Mouse (Mus musculus): ENCODE results near the gene Il12rb1.

Gene Il12rb1

DNA sequence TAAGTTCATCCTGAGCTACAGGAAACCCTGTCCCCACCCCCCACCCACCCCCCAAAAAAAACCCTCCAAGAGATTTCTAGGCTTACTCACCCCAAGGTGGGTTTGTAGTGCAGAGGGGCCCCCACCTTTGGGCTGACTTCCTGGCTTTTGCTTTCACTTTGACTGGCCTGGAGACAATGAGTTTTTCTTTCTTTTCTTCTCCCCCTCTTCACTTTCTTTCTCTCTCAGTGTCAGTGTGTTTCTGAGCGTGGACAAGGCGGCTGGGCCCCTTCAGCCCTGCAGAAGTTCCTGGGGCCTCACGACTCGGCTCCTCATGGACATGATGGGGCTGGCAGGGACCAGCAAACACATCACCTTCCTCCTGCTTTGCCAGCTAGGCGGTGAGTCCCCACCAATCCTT, at the start of gene Il12rb1:
Il12rb1 (plus strand) TSS at position 211 of the 400 bp plus-strand sequence.
- DNase-seq, result no peak

DNA sequence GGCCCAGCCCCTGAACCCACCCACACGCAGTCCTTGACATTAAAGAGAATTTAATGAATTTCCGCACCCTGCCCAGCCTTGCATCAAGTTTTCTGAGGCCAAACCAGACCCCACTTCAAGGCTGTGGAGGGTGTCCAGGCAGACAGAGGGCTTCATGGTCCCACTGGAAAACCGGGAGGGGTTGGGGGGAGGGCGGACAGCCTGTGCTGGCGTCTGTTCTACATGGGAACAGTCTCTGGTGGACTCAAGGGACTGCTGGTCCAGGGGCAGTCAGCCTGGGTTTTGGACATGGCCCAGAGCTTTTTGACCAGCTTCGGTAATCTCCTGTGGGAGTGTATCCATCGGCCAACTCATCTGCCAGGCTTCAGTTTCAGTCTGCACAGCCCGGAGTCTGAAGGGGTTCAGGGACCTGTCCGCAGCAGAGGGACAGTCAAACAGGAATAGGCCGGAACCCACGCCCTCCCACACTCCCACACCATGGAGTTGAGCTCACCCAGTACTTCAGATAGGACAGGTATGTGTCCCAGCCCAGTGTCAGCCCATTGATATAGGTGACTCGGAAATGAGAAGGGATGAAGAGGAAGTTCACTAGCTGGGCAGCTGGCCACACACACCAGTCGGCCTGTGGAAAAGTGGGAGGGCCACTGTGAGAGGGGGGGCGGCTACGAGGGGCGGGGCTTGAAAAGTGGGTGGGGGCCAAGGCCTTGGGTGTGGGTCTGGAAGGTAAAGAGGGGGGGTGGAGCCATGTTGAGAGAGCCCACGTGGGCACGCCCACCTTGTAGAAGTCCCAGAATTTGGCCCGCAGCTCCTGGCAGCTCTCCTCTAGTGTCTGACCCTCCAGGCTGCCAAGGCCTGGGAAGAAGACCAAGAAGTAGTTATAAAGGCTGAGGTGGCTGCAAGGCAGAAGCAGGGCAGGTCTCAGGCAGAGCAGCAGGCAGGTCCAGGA, 49.4 kb upstream of the Il12rb1 start:
- peak; percentile 49 for DNase-seq

DNA sequence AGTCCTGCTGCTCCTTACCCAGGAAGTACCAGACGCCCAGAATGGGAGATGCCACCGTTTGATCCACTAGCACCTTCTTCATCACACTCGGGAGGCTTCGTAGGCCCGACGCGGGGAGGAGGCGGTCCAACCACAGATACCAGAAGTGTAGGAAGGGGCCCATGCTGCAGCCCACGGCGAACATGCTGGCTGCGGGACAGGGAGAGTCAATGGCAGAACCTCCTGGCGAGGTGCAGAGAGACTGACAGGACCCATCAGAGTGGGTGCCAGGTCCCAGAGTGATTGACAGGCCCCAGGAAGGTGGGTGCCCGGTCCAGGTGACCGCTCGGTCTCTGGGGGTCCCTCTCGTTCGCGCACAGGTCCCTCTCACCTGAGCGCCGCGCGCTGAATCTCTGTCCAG, 47.9 kb upstream of the Il12rb1 start:
- DNase-seq, result peak; percentile 59

- peak; percentile 98 for DNase-seq
Measured at GRCm38 (mm10) chr8:70760775-70761406, 47.4 kb upstream of the Il12rb1 start, which contains the start of gene Mpv17l2. Mpv17l2 (minus strand) TSS chr8:70760946.

DNA sequence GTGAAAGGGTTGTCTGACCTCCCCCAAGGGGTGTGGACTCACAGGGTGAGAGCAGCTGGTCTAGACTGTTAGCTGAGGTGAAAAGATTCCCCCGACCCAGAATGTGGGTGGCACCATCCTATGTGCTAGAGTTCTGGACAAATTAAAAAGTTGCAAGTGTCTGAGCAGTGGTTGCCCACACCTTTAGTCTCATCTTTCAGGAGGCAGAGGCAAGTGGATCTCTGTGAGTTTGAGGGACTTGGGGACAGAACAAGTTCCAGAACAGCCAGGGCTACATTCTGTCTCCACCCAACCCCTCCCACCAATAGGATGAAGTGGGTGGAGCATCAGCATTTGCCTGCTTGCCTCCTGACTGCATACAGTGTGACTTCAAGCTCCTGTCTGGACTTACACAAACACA, 46.1 kb upstream of the Il12rb1 start:
- DNase-seq, result peak; percentile 83

GRCm38 (mm10) chr8:70763354-70763753, 44.9 kb upstream of the Il12rb1 start:
- DNase-seq, result peak; percentile 86

- DNase-seq, result peak; percentile 86
Measured at GRCm38 (mm10) chr8:70764026-70764425, 44.2 kb upstream of the Il12rb1 start.

DNA sequence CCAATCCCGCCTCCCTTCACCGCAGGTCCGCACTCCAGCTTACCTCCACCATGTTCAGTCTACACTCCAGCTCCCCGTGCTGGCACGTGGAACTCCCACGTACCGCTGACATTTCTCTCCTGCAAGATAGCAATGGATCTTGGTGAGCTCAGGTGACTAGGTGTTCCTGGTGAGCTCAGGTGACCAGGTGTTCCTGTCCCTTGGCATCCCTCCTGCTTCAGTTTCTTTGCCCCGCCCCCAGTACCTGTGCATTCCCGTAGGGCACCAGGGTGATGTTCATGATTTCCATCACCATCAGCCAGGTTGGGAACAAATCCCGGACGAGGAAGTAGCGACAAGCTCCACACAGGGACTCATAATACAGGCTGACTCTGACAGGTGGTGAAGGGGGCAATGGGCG, 43.6 kb upstream of the Il12rb1 start:
- no peak for DNase-seq

DNA sequence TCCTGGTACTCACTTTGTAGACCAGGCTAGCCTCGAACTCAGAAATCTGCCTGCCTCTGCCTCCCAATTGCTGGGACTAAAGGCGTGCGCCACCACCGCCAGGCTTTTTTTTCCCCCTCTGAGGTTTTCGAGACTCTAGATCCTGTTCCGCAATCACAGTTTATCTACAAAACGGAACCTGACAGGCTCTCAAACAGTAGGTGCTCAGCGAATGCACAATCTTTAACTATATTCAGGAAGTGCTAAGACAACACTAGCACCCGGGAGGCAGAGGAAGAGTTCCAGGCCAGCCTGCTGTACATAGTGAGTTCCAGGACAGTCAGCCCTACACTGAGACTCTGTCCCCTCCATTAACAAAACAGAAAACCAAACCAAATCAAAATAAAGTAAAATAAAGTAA, 42.9 kb upstream of the Il12rb1 start:
- DNase-seq, result peak; percentile 2

DNA sequence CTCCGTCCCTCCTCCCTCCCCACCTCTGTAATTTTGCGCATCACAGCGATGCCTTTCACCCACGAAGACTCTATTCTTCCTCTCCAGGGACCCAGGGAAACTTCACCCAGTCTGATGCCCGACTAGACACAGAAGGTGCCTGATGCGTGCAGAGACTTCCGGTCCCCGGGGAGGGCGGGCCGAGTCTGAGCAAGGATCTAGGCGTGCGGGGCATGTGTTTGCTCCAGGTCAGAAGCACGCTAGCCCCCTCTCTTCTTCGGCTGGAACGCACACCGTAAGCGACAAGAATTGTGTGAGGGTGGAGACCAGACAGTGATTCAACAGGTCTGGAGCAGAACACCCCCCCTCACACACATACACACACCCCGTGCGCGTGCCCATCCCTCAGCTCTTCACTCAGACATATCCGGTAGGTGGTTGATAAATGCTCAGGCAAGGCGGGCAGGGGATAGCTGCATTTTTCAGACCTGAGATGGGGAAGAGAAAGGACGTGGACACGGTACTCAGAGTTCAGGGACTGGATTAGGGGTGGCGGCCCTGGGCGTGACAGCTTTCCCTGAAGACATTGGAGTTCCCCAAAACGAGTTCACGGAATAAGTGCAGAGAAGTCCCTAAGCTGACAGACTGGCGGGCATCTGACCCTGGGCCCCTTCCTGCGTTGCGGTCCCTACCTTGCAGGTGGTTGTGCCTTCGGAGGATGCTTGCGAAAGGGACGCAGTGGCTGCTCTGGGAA, 42.2 kb upstream of the Il12rb1 start:
- DNase-seq, result peak; percentile 67

- DNase-seq, result peak; percentile 89
Measured at GRCm38 (mm10) chr8:70766571-70767440, 41.4 kb upstream of the Il12rb1 start.

DNA sequence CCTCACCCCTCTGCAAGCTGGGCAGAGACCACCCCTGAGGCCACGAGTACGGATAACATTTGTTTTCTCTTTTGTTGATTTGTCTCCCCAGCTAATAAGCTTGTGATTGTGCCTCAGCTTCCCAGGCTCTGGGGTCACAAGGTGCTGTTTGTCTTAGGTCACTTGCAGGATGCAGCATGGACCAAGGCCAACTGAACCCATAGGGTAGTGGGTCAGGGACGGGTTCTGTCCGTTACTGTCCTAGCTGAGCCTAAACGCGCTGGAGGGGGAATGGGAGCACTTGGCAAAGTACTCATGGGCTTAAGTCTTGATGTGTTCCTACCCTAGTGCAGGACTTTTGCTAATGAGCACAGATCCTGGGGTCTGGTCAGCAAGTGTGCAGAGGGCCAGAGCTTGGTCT, 40.7 kb upstream of the Il12rb1 start:
- DNase-seq, result no peak

DNA sequence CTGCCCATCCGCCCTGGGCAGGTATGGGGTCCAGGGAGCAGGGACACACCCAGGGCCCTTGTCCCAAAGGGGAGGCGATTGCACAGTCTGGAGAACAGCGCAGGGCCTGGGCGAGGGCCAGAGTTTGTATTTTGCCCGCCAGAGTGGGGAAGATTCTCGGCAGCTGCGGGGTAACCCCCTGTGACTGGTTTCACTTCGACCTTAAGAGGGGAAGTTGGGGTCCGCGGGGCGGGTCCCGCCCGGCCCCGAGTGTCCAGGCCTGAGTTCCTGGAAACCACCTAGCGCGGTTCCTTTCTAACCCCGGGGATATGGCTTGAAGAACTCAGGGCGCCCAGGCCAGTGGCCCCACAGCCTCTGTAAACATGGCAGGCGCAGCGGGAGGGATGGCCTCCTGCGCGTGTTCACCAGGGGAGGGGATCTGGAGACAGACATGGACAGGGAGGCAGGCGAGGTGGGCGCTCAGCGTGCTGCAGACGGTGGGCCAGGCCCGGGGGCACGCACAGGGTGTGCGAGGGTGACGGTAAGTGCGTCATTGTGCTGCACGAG, 39.9 kb upstream of the Il12rb1 start:
- DNase-seq, result no peak

DNA sequence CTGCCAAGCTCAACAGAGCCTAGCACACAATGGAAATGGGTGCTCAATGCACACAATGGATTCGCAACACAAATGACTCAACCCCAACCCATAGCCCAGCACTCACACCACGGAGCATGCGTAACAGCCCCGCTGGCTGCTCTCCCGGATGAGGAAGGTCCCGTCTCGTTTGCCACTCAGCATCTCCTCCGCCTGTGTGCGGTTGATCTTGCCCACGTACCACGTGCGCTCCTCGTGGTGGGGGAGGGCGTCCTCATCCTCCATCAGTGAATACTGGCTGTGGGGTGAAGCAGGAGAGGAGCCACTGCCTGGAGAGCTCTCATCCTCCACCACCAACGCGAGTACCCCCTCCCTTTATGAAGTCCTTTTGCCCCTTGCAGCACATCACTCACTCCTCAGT, 39.3 kb upstream of the Il12rb1 start:
- no peak for DNase-seq

DNA sequence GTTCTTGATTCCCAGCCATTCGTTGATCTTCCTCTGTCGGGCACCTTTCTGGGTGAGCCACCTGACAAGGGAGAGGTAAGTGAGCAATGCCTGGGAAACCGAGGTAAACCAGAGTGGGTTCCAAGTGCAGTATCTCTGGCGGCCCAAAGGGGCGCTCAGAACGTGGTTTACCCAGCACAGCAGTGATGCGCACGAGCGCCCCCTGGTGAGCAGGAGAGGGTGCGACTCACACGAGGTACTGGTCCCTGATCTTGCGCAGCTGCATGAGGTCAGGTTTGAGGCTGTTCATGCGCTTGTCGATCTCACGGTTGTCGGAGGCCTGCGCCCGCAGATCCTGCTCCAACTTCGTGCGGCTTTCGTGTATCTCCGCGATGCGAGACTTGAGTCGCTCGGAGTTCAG, 38.9 kb upstream of the Il12rb1 start:
- DNase-seq, result peak; percentile 98

DNA sequence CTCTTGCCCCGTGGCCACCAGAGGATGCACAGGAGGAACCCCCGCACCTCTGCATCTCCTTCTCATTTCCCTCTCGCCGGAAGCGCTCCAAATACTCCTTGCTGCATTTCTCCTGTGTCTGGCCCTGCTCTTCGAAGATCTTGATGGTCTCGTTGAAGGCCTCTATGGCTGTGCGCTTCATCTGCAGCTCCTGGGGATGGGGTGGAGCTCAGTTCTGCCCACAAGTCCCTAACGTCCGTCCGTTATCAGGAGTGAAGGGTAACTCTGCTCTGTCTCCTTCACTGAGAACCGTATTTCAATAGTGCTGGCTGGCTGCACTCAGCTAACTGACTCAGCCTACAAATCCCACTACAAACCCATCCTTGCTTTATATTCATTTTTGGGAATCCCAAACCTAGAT, 38.4 kb upstream of the Il12rb1 start:
- peak; percentile 54 for DNase-seq

DNA sequence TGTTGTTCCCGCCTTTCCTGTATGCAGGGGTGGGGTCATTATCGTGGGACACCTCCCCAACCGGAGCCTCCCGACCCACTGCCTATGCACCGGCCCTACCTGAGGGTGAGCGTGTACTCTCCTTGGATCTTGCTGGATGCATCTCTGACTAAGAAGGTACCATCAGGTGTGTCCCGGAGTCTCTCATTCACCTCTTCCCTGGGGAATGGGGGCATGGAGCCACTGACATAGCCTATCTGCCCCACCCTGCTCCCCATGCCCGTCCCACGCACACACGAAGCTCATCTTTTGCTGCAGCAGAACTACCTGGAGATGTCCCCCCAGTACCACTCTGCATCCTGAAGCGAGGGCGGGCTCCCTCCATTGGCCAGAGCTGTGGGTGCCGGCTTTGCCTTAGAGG, 37.5 kb upstream of the Il12rb1 start:
- no peak for DNase-seq

GRCm38 (mm10) chr8:70771217-70771616, 37.0 kb upstream of the Il12rb1 start:
- DNase-seq, result no peak

DNA sequence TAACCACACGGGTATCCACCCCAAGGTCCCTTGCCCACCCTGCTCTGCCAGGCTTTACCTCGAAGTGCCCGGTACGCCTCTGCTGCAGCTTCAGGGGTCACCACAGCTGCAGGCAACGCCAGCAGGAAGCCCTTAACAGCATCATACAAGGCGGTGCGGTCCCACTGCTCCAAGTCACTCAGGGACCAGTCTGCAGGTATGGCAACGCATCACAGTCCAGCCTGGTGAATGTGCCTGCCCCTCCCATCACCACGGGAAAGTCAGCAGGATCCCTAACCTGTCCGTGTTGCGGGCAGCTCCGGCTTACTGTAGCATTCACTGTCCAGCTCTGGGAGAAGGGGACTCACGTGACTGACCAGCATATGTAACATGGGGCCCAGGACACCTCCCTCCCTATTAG, 36.2 kb upstream of the Il12rb1 start:
- no peak for DNase-seq

DNA sequence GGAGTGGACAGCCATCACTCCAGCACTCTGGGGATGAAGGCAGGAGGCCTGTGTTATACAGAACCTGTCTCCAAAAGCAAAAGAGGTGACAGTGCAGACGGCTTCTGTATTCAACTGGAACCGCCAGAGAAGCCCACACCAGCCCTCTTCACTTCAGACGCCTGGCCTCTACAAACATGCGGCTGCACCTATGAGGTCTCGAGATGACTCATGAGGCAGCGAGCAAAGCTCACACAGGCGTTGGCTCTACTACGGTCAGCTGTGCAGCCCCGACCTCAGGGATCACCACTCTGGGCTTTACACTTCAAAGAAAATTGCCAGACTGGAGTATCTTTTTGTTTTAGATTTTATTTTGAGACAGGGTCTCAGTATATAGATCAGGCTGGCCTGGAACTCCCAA, 35.4 kb upstream of the Il12rb1 start:
- no peak for DNase-seq

DNA sequence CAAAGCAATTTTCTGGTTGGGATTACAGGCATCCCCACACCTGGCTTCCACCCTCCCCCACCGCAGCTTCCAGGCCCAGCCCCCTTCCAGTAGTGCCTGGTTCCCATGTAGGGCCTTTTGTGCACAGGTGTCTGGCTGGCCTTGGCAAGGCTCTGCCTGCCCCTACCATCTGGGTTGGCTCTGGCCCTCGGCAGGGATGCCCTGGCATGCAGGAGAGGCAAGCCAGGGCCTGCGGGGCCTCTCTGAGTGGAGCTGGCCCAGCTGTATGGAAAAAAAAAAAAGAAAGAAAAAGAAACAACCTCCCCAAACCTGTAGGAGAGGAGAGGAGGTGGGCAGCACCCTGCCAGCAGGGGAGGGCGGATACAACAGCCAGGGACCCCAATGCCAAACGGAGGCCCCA, 34.8 kb upstream of the Il12rb1 start:
- no peak for DNase-seq

DNA sequence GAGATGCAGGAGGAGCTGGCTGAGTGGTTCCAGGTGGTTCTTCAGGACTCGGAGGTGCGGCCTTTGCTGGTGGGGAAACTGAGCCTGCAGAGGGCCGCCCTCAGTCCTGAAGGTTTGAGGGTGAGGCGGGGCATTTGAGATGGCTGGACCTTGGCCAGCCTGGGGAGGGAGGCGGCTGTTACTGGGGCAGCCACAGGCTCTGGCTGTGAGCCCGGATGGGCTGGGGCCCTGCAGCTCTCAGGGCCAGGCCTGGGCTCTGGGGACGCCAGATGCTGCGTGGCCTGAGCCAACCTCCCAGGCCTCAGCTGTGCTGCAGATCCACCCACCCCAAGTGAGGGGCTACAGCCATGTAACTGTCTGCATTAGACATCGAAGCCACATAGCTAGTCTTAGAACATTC, 34.4 kb upstream of the Il12rb1 start:
- DNase-seq, result peak; percentile 47
